Mouse (Mus musculus) G1E-ER4 (cell line): ENCODE results near the gene Csf1. TPM values are rescaled to one million over a fixed set of nuclear protein-coding genes. Genes with fewer than 3 reads are reported as not detected.

Source experiments
- GATA1 ChIP-seq: IDR thresholded peaks from one replicate; pipeline ENCODE4 v1.8.0; 2012; ENCODE audit warnings: low read length, inconsistent platforms
- polyA plus RNA-seq: library from polyadenylated mRNA; stranded (reverse); fragments of >175 nt; gene quantifications from 2 replicates; pipeline ENCODE4 v1.2.3, GENCODE M21; 2012

The Csf1 gene
- polyA plus RNA-seq, 1 experiment: not detected

DNA sequence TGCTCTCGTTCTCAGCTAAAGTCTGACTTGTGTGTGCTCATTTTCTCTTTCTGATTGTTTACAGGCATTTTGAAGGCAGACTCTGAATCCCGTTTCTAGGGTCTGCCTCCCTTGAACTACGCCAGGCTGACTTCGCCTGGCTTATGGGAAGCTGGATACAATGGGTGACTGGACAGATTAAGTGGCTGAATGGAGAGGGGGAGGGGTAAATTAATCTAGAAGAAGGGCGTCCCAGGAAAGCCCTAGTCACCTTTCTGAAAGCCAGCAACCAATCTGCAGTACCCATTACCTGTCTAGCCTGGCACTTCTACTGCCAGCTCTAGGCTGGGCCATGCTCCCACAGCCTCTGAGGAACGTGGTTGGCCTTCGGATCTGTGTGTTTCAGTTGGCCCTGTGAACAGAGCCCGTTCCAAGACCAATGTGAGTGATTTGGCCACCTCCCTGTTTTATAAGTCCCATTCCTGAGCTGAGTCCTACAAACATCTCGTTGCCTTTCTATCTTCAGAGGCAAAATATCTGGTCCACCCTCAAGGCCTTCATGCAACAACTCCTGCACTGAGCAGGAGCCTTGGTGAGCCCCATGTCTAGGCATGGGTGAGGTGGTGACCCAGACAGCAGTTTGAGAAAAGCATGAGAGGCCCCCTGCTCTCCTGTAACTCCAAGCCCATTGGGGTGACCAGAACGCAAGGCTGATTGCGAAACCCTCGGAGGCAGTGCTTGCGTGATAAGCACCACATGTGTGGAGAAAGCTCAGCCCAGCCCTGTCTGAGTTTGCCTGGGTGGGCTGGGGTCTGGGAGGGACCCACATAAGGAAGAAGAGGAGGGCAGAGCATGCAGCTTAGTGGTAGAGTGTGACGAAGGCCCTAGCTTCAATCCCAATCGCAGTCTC lies 27.6 kb upstream of the Csf1 start:
- TF ChIP-seq GATA1: no peak

DNA sequence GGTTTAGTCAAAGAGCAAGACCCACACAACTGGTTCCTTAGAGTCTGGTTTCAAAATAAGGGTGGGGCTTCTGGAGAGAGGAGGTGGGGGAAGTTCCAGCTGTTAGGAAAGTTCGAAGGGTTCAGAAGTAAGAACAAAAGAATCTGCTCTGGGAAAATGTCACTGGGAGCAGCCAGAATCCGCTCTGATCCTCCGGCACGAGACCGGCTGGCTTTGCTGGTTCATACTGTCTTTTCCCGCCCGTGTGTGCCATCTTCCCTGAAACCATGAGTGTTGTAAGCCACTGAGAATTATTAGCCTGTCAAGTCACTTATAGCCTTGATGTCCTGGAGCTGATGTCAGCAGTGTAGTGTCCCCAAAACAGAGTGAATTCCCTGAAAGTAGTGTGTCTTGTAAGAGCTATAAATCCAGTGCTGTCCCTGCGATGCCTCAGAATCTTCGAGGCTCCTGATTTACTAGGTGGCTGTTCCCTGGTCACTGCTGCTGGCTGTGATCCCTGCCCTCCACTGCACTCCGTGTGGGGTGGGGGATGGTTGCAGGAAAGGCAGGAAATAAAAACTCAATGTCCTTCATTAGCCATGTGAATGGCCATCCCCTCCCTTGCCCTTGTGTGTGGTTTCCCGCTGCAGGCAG lies 26.8 kb upstream of the Csf1 start:
- no peak for TF ChIP-seq GATA1

DNA sequence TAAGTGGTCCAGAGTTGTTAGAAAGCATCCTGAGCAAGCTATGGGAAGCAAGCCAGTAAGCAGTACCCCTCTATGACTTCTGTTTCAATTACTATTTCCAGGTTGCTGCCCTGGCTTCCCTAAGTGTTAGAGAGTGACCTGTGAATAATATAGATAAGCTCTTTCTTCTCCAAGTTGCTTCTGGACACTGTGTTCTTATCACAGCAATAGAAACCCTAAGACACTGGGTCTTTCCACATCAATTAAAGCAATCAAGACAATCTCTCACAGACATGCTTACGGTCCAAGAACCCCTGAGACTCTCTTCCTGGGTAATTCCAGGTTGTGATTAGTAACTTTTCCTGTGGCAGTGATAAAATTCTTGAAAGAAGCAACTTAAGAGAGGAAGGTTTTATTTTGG lies 26.1 kb upstream of the Csf1 start:
- TF ChIP-seq GATA1: no peak

DNA sequence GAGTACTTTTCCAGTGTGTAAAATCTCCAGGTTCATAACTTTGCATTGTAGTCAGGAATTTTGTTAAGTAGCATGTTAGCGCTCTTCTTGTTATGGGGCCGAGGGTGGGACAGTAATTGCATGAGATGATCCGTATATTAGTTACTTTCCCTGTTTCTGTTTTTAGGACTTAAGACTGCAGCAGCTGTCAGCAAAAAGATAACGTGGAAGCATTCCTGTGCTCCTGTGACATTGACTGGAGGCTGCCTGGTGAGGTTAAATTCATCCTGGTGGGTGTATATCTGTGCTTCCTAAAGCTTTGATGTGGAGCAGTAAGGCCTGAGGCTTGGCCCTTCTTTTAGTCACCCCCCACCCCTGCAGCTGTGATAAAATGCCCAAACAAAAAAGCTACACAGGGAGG lies 25.3 kb upstream of the Csf1 start:
- TF ChIP-seq GATA1: no peak

DNA sequence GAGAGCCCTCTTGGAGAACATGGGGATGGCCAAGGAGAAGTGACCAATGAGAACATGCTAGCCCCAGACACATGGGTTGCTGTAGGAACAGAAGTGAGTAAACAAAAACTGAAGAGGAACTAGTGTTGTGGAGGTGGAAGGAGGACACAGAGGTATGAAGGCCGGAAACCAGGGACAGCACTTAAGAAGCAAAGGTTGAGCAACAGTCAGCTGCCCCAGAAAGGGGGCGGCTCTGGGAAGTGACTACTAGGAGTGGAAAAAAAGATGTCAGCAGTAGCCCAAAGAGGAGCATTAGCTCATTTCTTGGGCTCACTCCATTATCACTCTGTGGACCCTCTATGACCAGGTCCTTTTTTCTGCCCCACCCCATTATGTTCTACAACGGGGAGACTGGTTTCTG lies 23.0 kb upstream of the Csf1 start:
- TF ChIP-seq GATA1: no peak

DNA sequence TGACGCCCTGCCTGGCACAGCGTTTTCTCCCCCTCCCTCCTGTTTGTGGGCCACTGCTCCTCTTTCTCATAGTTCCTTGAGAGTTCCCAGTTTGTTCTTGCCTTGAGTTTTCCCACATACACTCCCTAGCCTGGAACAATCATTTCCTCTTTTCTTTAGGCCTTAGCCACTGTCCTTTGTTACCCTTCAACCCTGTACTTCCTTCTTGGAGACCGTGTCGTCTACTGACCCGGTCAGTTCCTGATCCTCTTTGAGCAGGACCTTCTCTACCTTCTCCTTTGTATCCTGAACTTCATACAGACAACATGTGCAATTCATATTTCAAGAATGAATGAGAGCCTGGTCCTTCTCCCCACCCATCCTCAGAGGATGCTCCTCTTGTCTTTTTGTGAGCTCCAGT lies 21.0 kb upstream of the Csf1 start:
- TF ChIP-seq GATA1: no peak

DNA sequence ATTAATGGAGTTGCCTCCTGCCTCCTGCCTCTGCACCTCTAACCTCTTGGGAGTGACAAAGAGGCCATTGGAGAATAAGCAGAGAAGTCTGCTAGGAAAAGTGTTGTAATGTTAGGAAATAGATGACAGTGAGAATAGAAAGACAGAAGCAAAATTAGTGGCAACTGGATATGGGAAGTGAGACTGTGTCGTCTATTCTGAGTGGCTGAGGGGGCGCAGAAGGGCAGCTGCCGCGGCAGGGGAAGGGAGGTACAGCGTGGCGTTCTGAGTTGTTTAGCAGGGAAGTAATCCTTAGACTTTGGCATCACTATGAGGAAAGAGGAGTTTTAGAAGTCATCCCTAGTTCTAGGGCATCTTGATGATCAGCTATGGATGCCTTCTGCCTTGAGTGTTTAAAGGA lies 17.7 kb upstream of the Csf1 start:
- TF ChIP-seq GATA1: no peak

DNA sequence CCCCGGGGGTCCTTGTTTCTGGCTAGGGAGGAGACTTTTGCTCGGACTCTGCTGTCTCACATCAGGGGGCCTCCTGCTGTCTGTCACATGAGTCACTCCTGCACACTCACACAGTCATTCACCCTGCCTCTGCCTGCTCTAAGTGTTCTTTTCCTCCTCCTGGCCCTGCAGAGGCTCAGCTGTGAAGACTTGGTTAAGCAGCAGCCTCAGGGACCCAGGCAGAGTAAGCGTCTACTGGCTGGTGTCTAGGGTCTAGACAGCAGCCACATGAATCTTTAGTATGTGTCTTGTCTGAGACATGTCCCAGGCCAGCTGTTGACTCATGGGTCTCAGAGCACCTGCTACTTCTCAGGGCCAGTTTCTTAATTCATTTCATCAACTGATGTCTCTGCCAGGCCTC lies 16.0 kb upstream of the Csf1 start:
- TF ChIP-seq GATA1: no peak

DNA sequence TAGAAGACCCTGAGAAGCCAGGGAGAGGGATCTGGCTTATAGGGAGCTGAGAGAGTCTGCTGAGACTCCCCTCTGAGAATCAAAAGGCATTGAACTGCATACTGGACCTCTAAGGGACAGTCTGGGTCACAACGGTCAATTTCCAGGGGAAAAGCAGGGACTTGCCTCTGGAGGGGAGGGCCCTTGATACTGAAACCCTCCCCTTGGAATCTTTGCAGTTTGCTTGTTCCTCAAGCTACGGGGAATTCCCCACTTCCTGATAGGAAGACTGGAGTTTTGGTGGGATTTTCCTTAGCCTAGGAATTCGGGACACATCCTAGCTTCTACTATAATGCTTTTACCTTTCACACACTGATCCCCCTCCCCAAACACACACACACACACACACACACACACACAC lies 15.5 kb upstream of the Csf1 start:
- no peak for TF ChIP-seq GATA1

DNA sequence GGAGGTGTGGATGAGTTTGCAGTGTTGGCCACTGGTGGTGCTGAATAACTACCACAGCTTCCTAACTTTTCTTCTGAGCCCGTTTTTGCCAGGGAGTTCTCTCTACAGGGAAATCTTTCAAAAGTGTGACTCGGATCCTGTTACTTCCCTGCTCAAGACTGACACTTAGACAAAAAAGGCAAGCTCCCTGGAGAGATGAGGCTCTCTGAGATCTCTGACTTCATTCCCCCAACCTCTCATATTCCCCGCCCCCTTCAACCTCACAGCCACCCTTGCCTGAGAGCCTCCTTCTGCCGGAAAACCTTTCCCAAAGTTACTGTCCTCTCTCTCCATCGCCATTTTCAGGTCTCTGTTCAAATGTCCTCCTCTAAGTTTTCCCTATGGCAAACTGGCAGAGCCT lies 14.8 kb upstream of the Csf1 start:
- TF ChIP-seq GATA1: no peak

DNA sequence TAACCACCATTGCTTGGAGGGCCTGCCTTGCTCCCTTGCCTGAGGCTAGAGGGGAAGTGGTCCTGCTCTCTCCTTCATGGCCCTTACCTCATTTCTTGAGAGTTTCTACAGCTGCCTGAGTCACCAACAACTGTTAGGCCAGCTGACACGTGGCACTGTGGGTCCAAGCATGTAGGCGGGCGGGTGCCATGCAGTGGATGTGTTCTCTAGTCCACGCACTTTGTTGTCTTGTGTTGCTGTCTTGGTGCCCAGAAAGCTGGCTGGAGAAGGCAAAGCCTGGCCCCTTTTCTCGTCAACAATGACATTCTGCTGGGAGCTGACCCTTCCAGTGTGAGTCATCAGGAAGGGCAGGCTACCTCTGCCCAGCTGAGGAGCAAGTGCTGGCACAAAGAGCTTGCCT lies 12.6 kb upstream of the Csf1 start:
- no peak for TF ChIP-seq GATA1

DNA sequence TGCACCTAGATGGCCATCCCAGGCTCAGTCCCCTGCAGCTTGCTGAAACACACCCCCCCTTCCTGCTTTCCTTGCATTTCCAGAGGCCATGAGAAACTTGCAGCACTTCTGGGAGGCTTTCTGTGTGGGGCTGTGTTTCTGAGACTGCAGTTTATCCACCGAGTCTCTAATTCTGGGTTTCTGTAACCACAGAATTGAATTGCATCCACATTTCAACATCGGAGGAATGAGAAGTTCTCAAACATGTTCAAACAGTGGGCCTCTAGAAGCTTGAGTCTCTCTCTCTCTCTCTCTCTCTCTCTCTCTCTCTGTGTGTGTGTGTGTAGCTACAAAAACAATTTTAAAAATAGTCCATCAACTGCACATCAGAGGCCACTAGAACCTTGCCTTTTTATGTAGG lies 9.4 kb upstream of the Csf1 start:
- TF ChIP-seq GATA1: no peak

DNA sequence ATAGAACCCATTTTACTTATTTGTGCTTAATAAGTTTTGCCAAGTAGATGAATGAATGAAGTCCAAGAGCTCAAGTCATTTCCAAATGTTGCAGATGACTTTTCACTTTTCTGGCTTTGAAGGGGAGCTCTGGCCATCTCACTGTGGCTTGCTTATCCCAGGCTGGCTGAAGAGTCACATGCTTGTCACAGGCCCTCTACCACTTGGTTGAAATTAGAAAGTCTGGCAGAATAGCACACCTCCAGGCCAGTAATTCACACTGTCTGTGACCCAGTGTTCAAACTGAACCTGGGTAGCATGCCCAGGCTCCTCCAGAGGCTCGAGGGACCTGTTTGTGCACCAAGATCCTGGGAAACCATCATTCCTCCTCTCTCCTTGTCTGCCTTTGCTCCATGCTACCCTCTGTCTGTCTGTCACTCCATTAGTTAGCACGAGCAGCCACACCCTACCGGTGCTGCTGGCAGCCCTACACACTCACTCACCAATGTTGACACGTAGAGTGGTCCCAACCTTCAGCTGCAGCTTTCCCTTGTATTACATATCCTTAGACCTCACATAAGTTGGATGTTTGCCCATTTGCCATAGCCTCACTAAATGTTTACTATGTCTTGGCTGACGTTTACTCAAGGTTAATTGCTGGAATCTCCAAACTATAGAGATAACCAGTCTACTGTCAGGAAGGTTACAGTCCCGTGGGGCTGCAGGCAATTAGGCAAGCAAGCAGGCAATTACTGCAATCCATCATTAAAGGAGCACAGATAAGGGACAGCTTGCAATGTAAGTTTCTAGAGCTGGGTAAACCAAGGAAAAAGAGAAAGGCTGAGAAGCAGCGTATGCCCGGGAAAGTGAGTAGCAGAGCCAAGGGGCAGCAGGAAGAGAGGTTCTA lies 8.1 kb upstream of the Csf1 start:
- TF ChIP-seq GATA1: no peak

DNA sequence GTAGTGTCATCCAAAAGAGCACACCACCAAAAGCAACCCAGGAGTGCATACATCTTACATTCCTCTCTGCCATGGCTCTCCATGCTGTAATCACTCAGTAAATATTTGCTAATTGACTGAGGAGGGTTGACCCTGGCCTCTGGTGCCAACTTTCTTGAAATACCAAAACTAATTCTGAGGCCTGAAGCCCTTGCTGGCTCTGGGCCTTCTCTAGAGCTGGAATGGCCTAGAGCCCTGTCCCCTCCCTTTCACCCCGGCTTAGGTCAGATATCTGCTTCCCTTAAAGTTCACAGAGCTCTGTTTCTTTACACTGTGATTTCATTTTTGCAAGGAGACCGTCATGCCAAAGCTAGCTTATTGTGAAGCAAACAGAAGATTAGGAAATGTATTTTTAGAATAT lies 6.5 kb upstream of the Csf1 start:
- TF ChIP-seq GATA1: no peak

DNA sequence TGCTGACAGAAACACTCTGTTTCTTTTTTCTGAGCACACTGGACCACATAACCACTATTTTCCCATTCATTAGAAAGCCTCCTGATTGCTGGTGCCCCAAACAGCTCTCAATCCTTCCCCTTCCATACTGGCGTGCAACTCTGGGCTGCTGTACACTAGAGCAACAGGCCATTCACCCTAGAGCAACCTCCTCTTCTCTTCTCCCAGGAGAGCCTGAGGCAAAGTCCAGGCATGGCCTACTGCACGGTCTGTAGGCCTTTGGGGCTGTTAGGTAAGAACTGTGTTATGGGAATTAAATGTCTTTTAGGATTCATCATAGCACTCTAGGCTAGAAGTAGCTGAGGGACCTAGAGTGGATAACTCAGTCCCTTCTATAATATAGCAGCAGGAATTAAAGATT lies 5.7 kb upstream of the Csf1 start:
- no peak for TF ChIP-seq GATA1

DNA sequence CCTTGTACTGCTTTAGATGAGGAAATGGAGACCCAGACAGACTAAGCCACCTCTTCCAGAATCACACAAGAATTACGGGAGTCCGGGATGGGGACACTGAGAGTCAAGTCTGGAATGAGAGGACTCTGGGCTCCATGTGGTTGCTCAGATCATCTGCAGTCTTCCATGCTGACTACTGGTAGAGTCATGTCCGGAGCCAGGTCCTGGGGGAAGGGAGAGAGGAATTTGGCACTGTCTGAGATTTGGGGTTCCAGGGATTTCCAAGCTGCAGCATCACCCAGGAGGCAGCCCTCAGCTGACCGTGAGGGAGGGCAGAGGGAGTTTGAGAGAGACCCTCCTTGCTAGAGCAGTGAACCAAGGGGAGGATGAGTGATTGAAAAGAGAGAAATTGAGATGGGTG lies 3.3 kb upstream of the Csf1 start:
- TF ChIP-seq GATA1: no peak
